Mouse (Mus musculus) MEL (cell line): ENCODE measurements at regions not wholly inside any gene's neighbourhood (a gene's known extent, or its start where the extent isn't known, plus 50 kb on each side); places are given as distances from the start of the nearest gene placed in this dataset.

Experiments used
- CTCF ChIP-seq, 3 experiments: IDR thresholded peaks in 2 of 3; conservative IDR thresholded peaks in 1 of 3; 2 replicates each; pipeline ENCODE4 v1.5.1; 2011 to 2012; ENCODE audit warnings: low read length in 3 of 3, low read depth in 2 of 3, mild to moderate bottlenecking in 2 of 3, improper control_type of control experiment in 1 of 3, inconsistent platforms in 1 of 3, mixed read lengths in 1 of 3, moderate library complexity in 1 of 3; ENCODE audit not compliant: control insufficient read depth in 1 of 3, insufficient read depth in 1 of 3, poor library complexity in 1 of 3, severe bottlenecking in 1 of 3
- MEF2A ChIP-seq: IDR thresholded peaks from 2 replicates; pipeline ENCODE4 v1.6.1; 2014; ENCODE audit warnings: low read depth, mild to moderate bottlenecking, inconsistent platforms, low read length, improper control_type of control experiment; ENCODE audit not compliant: poor library complexity, insufficient replicate concordance, severe bottlenecking; ENCODE audit errors: extremely low read depth
- MXI1 ChIP-seq: IDR thresholded peaks from 2 replicates; pipeline ENCODE4 v1.6.1; 2011; ENCODE audit warnings: mild to moderate bottlenecking, low read depth, low read length, improper control_type of control experiment
- NRF1 ChIP-seq: IDR thresholded peaks from 2 replicates; pipeline ENCODE4 v1.6.1; 2014; ENCODE audit warnings: low read depth, mild to moderate bottlenecking, inconsistent platforms, low read length, improper control_type of control experiment, moderate library complexity; ENCODE audit not compliant: poor library complexity, insufficient read depth, severe bottlenecking
- POLR2A ChIP-seq, 2 experiments: IDR thresholded peaks; 2 replicates each; pipeline ENCODE4 v1.6.1; 2011 to 2012; ENCODE audit warnings: low read length in 2 of 2, mild to moderate bottlenecking in 2 of 2, control low read depth in 1 of 2, improper control_type of control experiment in 1 of 2, low read depth in 1 of 2, moderate library complexity in 1 of 2; ENCODE audit not compliant: control insufficient read depth in 1 of 2, insufficient read depth in 1 of 2, poor library complexity in 1 of 2
- UBTF ChIP-seq: IDR thresholded peaks from 2 replicates; pipeline ENCODE4 v1.6.1; 2012; ENCODE audit warnings: low read depth, mild to moderate bottlenecking, inconsistent platforms, low read length, improper control_type of control experiment, moderate library complexity, borderline replicate concordance; ENCODE audit not compliant: insufficient read depth
- ZNF384 ChIP-seq: IDR thresholded peaks from 2 replicates; pipeline ENCODE4 v1.6.1; 2012; ENCODE audit warnings: low read depth, mild to moderate bottlenecking, inconsistent platforms, low read length, improper control_type of control experiment

GRCm38 (mm10) chr3:41318232-41319131, 235.6 kb upstream of the Pgrmc2 start:
- TF ChIP-seq UBTF (no peak), NRF1 (no peak), POLR2A (IDR thresholded peaks at IDR 0.05; ENCODE audit: control insufficient read depth in 1 of 2, insufficient read depth in 1 of 2, low read depth in 1 of 2, low read length in 2 of 2, poor library complexity in 1 of 2) (no peak), MEF2A (no peak), CTCF (IDR thresholded peaks at IDR 0.05 in 2 of 3, conservative IDR thresholded peaks at IDR 0.05 in 1 of 3; ENCODE audit: control insufficient read depth in 1 of 3, insufficient read depth in 1 of 3, low read depth in 2 of 3, low read length in 3 of 3, poor library complexity in 1 of 3, severe bottlenecking in 1 of 3) (no peak), MXI1 (no peak), ZNF384 (no peak)
